Mouse (Mus musculus): ENCODE measurements around the gene Galnt10.

DNA sequence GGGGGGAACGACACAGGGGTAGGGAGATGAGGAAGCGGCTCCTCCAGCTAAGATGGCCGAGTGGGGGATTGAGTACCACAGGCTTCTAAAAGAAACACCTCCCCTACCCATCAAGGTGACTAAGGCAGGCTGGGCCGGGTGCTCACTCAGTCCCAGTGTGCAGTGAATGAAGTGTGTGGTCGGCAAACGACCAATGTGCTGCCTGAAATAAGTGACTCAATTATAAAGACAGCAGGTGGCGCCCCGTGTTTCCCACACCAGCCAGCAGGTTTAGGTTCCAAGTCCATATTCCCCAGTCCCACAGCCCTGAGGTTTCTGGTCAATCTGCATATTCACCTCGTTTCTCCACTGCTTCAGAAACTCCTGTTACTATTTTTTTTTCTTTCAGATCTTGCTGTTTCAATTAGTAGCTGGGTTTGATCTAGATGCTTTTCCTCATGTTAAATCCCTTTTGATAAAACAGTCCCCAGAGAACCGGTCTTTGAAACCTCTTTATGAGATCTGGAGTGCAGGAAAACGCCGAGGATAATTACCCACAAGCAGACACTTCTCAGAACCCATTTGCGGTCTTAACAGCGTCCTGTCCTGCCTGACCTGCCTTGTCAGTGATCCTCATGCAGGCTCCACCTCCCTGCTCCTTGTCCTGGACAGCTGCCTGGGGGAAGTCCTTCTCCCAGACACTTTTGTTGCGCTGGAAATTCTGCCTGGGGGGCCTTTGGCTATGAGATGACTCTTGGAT is 27.5 kb upstream of the Galnt10 start:
- no peak for TF ChIP-seq POLR2A (IDR thresholded peaks at IDR 0.05; ENCODE audit: low read depth, low read length)
- peak; percentile 65; the same call in 1 of the 2 replicates for TF ChIP-seq CTCF (IDR thresholded peaks at IDR 0.05; ENCODE audit: extremely low read depth, insufficient read length, insufficient replicate concordance, low read depth, low read length)
